8 mouse cellular contexts compared by ENCODE assay signal in genomic region chr2:127831401-127832102, GRCm38 (mm10). TPM values are rescaled to one million over a fixed set of nuclear protein-coding genes. Genes with fewer than 3 reads are reported as not detected.
DNase-seq lines count a peak whose midpoint lies in the region; ATAC-seq and TF ChIP-seq lines count a peak whose summit lies in the region.

TSS of gene Bub1 (minus strand) at chr2:127831865.

- H3K4me1 ChIP-seq in cortical plate, adult 2 months (ENCODE audit: control insufficient read depth, insufficient read depth, low read length) = peaks cover 1% of the 10 kb centered on the region; the same call in 1 of the 2 replicates

- ATAC-seq in activated CD4-positive, CD25-positive, alpha-beta regulatory T cell, adult 4 months = peak; percentile 98
- peak; percentile 97 for ATAC-seq in inflammation-experienced regulatory T-cells, adult 6 months
- ATAC-seq in megakaryocyte-erythroid progenitor cell, adult 5-6 weeks (replicated peaks; ENCODE audit: low FRiP score, low TSS enrichment, poor library complexity, severe bottlenecking) = peak; percentile 98

- H3K4me3 ChIP-seq in cortical plate, adult 2 months (ENCODE audit: insufficient read depth, low read length) = peak within 1 kb of the TSS; percentile 26

- TF ChIP-seq CTCF in cortical plate, adult 2 months (IDR thresholded peaks at IDR 0.05; ENCODE audit: extremely low read depth, insufficient read depth, low read length) = no peak

- H3K27ac ChIP-seq in cortical plate, adult 2 months (ENCODE audit: insufficient read depth, low read length) = no peak within 1 kb of the TSS

- TF ChIP-seq POLR2A in cortical plate, adult 2 months (IDR thresholded peaks at IDR 0.05; ENCODE audit: extremely low read depth, insufficient read depth, low read length) = no peak

- intact Hi-C loops in left cerebral cortex, postnatal 10 days (cut with DNase I) = no loop called here

- DNase-seq in gastrocnemius, postnatal 10 days = peak; percentile 98
- peak; percentile 94 to 98 for DNase-seq in left cerebral cortex, postnatal 10 days (ENCODE audit: extremely low spot score in 1 of 2, low spot score in 2 of 2)
- peak; percentile 90 for DNase-seq in right cerebral cortex, postnatal 25 days
- DNase-seq in urinary bladder, postnatal 4 days (ENCODE audit: low spot score in 2 of 2) = peak; percentile 89 to 93

RNA-seq across cellular contexts. Expression of gene Bub1, which starts in this region (rescaled TPM):
- polyA plus RNA-seq in activated CD4-positive, CD25-positive, alpha-beta regulatory T cell, adult 4 months (2017; shearing (Covaris generic)) = 1 to 10 TPM; 5.2 to 7.5 TPM
- 0.21 and 0.25 TPM in 2 replicates for polyA plus RNA-seq in cortical plate, adult 2 months (2012; rRNA removed)
- 1 to 10 TPM; 3.7 to 5.1 TPM for total RNA-seq in gastrocnemius, postnatal 10 days (2021)
- 10 to 100 TPM in 1 of 3 experiments, 1 to 10 TPM in 2; 1.6 to 16.2 (median 2.3) TPM for polyA plus RNA-seq in inflammation-experienced regulatory T-cells, adult 6 months (2017; shearing (Covaris generic))
- total RNA-seq in left cerebral cortex, postnatal 10 days (2021) = 1 to 10 TPM; 1.2 to 2.3 TPM
- 36.4 and 51.6 TPM in 2 replicates for total RNA-seq in megakaryocyte-erythroid progenitor cell, adult 5-6 weeks (2014; fragmentation: Nextera tagmentation)
- total RNA-seq in megakaryocyte-erythroid progenitor cell, adult 5-6 weeks (2017) = 43.2 and 48.8 TPM in 2 replicates

Comparison
In these comparisons a context has a peak if more than half of its experiments do, and no peak if none do; other contexts are left out.
1. RNA of gene Bub1 (total RNA-seq): 36.4 to 51.6 TPM in megakaryocyte-erythroid progenitor cell, adult 5-6 weeks; 3.7 to 5.1 TPM in gastrocnemius, postnatal 10 days and 1.2 to 2.3 TPM in left cerebral cortex, postnatal 10 days; every median in the first group is over 4 times any median in the second.
2. Peak in every context shown above with its lines, with median percentiles within 50 percentile points of each other: ATAC-seq and DNase-seq.